Mouse (Mus musculus): ENCODE data around the gene Hist1h2ba. TPM values are rescaled to one million over a fixed set of nuclear protein-coding genes. Genes with fewer than 3 reads are reported as not detected.

Gene Hist1h2ba
- polyA plus RNA-seq, 1 experiment from 2014 or later = not detected

- Histone ChIP-seq H3K9me3 (no peaks in the 10 kb centered on the region), H3K9ac (no peak overlapping the region), H3K4me3 (no peak overlapping the region), H3K36me3 (no peaks in the 10 kb centered on the region), H3K4me1 (peaks cover 8% of the 10 kb centered on the region), H3K27ac (no peak overlapping the region), H3K4me2 (replicated peaks) (no peak overlapping the region), H3K27me3 (no peaks in the 10 kb centered on the region)
- 84% methylated on average over 4 of the region's 4 CpGs for WGBS
- ATAC-seq (ENCODE audit: low FRiP score, low read depth) = no peak
These were observed 40.7 kb downstream of the Hist1h2ba start for GRCm38 (mm10) chr13:23893269-23893593.

DNA sequence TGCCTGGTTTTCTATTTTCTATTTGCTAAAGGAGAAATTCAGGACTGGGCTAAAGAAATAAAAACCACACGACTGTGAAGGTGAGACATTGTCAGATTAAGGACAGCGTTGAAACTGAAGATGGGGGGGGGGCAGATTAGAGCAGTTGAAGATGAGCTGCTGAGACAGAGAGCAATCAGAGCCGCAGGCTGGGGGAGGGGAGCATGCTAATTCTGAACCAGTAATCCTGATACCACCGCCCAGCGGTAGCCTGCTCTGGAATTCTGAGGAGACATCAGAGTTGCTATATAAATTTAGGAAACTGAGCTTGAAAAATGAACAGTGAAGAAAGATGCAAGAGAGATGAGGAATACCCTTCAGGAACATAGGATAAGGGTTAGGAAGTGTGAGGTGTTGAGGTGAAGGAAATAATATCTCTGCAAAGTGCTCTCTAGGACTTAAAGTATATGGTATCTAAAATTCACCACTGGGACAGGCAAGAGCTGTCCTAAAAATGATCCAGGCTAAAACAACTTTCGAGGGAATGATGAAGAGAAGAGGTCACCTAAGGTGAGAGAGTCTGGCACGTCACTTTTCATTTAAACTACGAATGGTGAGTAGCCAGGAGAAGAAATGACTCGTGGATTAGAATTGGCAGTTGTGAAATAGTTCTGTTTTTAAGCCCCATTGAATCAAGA, 41.2 kb downstream of the Hist1h2ba start:
- no peak overlapping the region for H3K4me2 ChIP-seq (replicated peaks)
- 50% methylated on average over 9 of the region's 9 CpGs for WGBS
- no peak overlapping the region for H3K4me3 ChIP-seq
- H3K27me3 ChIP-seq = no peaks in the 10 kb centered on the region
- no peak overlapping the region for H3K9ac ChIP-seq
- no peak for ATAC-seq (ENCODE audit: low FRiP score, low read depth)
- no peak overlapping the region for H3K27ac ChIP-seq
- H3K36me3 ChIP-seq = no peaks in the 10 kb centered on the region
- H3K9me3 ChIP-seq = no peaks in the 10 kb centered on the region
- peaks cover 8% of the 10 kb centered on the region for H3K4me1 ChIP-seq

- H3K9ac ChIP-seq = no peak overlapping the region
- H3K4me3 ChIP-seq = no peak overlapping the region
- H3K4me1 ChIP-seq = peaks cover 8% of the 10 kb centered on the region
- H3K27ac ChIP-seq = no peak overlapping the region
- no peaks in the 10 kb centered on the region for H3K27me3 ChIP-seq
- ATAC-seq (ENCODE audit: low FRiP score, low read depth) = no peak
- 40% methylated on average over 6 of the region's 6 CpGs for WGBS
- no peak overlapping the region for H3K4me2 ChIP-seq (replicated peaks)
- no peaks in the 10 kb centered on the region for H3K9me3 ChIP-seq
- no peaks in the 10 kb centered on the region for H3K36me3 ChIP-seq
These were observed 44.8 kb downstream of the Hist1h2ba start for GRCm38 (mm10) chr13:23889011-23889605.

- Histone ChIP-seq H3K9me3 (no peaks in the 10 kb centered on the region), H3K4me1 (peaks cover 8% of the 10 kb centered on the region), H3K4me2 (replicated peaks) (no peak overlapping the region), H3K36me3 (no peaks in the 10 kb centered on the region), H3K27ac (no peak overlapping the region), H3K27me3 (no peaks in the 10 kb centered on the region), H3K4me3 (no peak overlapping the region), H3K9ac (no peak overlapping the region)
- no peak for ATAC-seq (ENCODE audit: low FRiP score, low read depth)
- WGBS = 86% methylated on average over 3 of the region's 3 CpGs
These were observed 46.8 kb downstream of the Hist1h2ba start for GRCm38 (mm10) chr13:23887026-23887725.

GRCm38 (mm10) chr13:23885540-23885939, 48.4 kb downstream of the Hist1h2ba start:
- H3K27ac ChIP-seq = no peak overlapping the region
- peaks cover 8% of the 10 kb centered on the region for H3K4me1 ChIP-seq
- no peak overlapping the region for H3K4me2 ChIP-seq (replicated peaks)
- no peaks in the 10 kb centered on the region for H3K36me3 ChIP-seq
- WGBS = 40% methylated on average over 2 of the region's 2 CpGs
- H3K27me3 ChIP-seq = no peaks in the 10 kb centered on the region
- no peaks in the 10 kb centered on the region for H3K9me3 ChIP-seq
- no peak overlapping the region for H3K9ac ChIP-seq
- H3K4me3 ChIP-seq = no peak overlapping the region
- no peak for ATAC-seq (ENCODE audit: low FRiP score, low read depth)

Small RNA genes within 50 kb of the gene (microRNA-seq; reads per million reads assigned to microRNA genes)
- not detected for gene Gm44344

Other genes with a start within 250 kb of the Hist1h2ba start
- 35.3 and 35.7 TPM in 2 replicates for gene Hist1h2bc, start 250.0 kb downstream of the Hist1h2ba start, polyA plus RNA-seq (2015; fragmentation: Nextera tagmentation; extraction: Ambion mirVana)
- 0.36 and 0.43 TPM in 2 replicates for gene Hist1h1t, start 238.3 kb downstream of the Hist1h2ba start, polyA plus RNA-seq (2015; fragmentation: Nextera tagmentation; extraction: Ambion mirVana)
- 9.0 and 10.3 TPM in 2 replicates for gene Hist1h4c, start 235.7 kb downstream of the Hist1h2ba start, polyA plus RNA-seq (2015; fragmentation: Nextera tagmentation; extraction: Ambion mirVana)
- 5.2 and 5.5 TPM in 2 replicates for gene Hfe, start 223.3 kb downstream of the Hist1h2ba start, polyA plus RNA-seq (2015; fragmentation: Nextera tagmentation; extraction: Ambion mirVana)
- 22.0 and 23.8 TPM in 2 replicates for gene Hist1h1c, start 195.3 kb downstream of the Hist1h2ba start, polyA plus RNA-seq (2015; fragmentation: Nextera tagmentation; extraction: Ambion mirVana)
- 17.7 and 20.6 TPM in 2 replicates for gene Hist1h3c, start 188.6 kb downstream of the Hist1h2ba start, polyA plus RNA-seq (2015; fragmentation: Nextera tagmentation; extraction: Ambion mirVana)
- 2.2 and 3.1 TPM in 2 replicates for gene Hist1h2bb, start 187.4 kb downstream of the Hist1h2ba start, polyA plus RNA-seq (2015; fragmentation: Nextera tagmentation; extraction: Ambion mirVana)
- gene Hist1h2ab, start 183.0 kb downstream of the Hist1h2ba start, polyA plus RNA-seq (2015; fragmentation: Nextera tagmentation; extraction: Ambion mirVana) = 47.8 and 56.8 TPM in 2 replicates
- gene Hist1h3b, start 181.9 kb downstream of the Hist1h2ba start, polyA plus RNA-seq (2015; fragmentation: Nextera tagmentation; extraction: Ambion mirVana) = 14.7 and 16.3 TPM in 2 replicates
- gene Hist1h4b, start 177.1 kb downstream of the Hist1h2ba start, polyA plus RNA-seq (2015; fragmentation: Nextera tagmentation; extraction: Ambion mirVana) = 7.2 and 13.5 TPM in 2 replicates
- gene Hist1h4a, start 172.9 kb downstream of the Hist1h2ba start, polyA plus RNA-seq (2015; fragmentation: Nextera tagmentation; extraction: Ambion mirVana) = 0.65 TPM in 1 of 2 replicates, not detected in the other
- gene Hist1h3a, start 171.8 kb downstream of the Hist1h2ba start, polyA plus RNA-seq (2015; fragmentation: Nextera tagmentation; extraction: Ambion mirVana) = 11.8 and 14.9 TPM in 2 replicates
- gene Hist1h1a, start 170.5 kb downstream of the Hist1h2ba start, polyA plus RNA-seq (2015; fragmentation: Nextera tagmentation; extraction: Ambion mirVana) = 4.3 and 6.0 TPM in 2 replicates
- gene Trim38, start 164.2 kb downstream of the Hist1h2ba start, polyA plus RNA-seq (2015; fragmentation: Nextera tagmentation; extraction: Ambion mirVana) = not detected in 2 replicates
- gene Slc17a2, start 127.2 kb downstream of the Hist1h2ba start, polyA plus RNA-seq (2015; fragmentation: Nextera tagmentation; extraction: Ambion mirVana) = not detected in 2 replicates
- gene Slc17a3, start 94.7 kb downstream of the Hist1h2ba start, polyA plus RNA-seq (2015; fragmentation: Nextera tagmentation; extraction: Ambion mirVana) = 0.20 and 0.29 TPM in 2 replicates
- not detected in 2 replicates for gene Slc17a1, start 66.4 kb downstream of the Hist1h2ba start, polyA plus RNA-seq (2015; fragmentation: Nextera tagmentation; extraction: Ambion mirVana)
- 0.06 TPM in 1 of 2 replicates, not detected in the other for gene Slc17a4, start 19.1 kb downstream of the Hist1h2ba start, polyA plus RNA-seq (2015; fragmentation: Nextera tagmentation; extraction: Ambion mirVana)
- gene Hist1h2aa, start 306 bp upstream of the Hist1h2ba start, polyA plus RNA-seq (2015; fragmentation: Nextera tagmentation; extraction: Ambion mirVana) = not detected in 2 replicates
- 0.27 TPM in 1 of 2 replicates, not detected in the other for gene Scgn, start 57.1 kb upstream of the Hist1h2ba start, polyA plus RNA-seq (2015; fragmentation: Nextera tagmentation; extraction: Ambion mirVana)

Measured in limb, embryonic 13.5 days (tissue).